Mouse (Mus musculus) small intestine, adult 2 months (tissue): ENCODE measurements around the gene Cypt15. TPM values are rescaled to one million over a fixed set of nuclear protein-coding genes. Genes with fewer than 3 reads are reported as not detected.
"Not testable (repeated sequence)": the region's sequence is repeated elsewhere in the genome, so short reads cannot be mapped to it uniquely, and the experiment has no call there.

Source experiments
- H3K27ac ChIP-seq: fragments of 200-500 bp; 2 replicates; pipeline ENCODE4 v1.5.1; 2012; ENCODE audit warnings: low read depth, low read length, control low read depth, inconsistent platforms; ENCODE audit not compliant: insufficient read depth
- H3K27me3 ChIP-seq: fragments of 200-500 bp; 2 replicates; pipeline ENCODE4 v1.6.1; 2012; ENCODE audit warnings: mild to moderate bottlenecking, moderate library complexity, low read length, inconsistent platforms; ENCODE audit not compliant: control insufficient read depth, insufficient read depth
- H3K36me3 ChIP-seq: fragments of 200-500 bp; 2 replicates; pipeline ENCODE4 v1.6.1; 2012; ENCODE audit warnings: mild to moderate bottlenecking, low read length, control low read depth, inconsistent platforms; ENCODE audit not compliant: control insufficient read depth, insufficient read depth
- H3K4me1 ChIP-seq: fragments of 200-500 bp; 2 replicates; pipeline ENCODE4 v1.6.1; 2012; ENCODE audit warnings: low read length, inconsistent platforms, mixed read lengths; ENCODE audit not compliant: control insufficient read depth, insufficient read depth, insufficient read length
- H3K4me3 ChIP-seq: fragments of 200-500 bp; 2 replicates; pipeline ENCODE4 v1.5.1; 2012; ENCODE audit warnings: low read depth, mild to moderate bottlenecking, control low read depth, inconsistent platforms, low read length, moderate library complexity
- CTCF ChIP-seq: fragments of 200-500 bp; IDR thresholded peaks from 2 replicates; pipeline ENCODE4 v1.5.1; 2012; ENCODE audit warnings: low read depth, mild to moderate bottlenecking, control low read depth, inconsistent platforms, low read length, moderate library complexity, mixed read lengths; ENCODE audit not compliant: insufficient replicate concordance, insufficient read length; ENCODE audit errors: extremely low read depth
- POLR2A ChIP-seq: fragments of 200-500 bp; IDR thresholded peaks from 2 replicates; pipeline ENCODE4 v1.6.1; 2012; ENCODE audit warnings: low read depth, mild to moderate bottlenecking, control low read depth, inconsistent platforms, low read length, moderate library complexity
- WGBS: fragments of 180-500 bp; shearing (Covaris S2); methylation state at CpG from one replicate; pipeline ENCODE4 v1.1.7; 2018; 5-methylcytosine and 5-hydroxymethylcytosine counted together
- polyA plus RNA-seq: library from polyadenylated mRNA; depleted of rRNA; stranded (reverse); fragments of >200 nt; gene quantifications from 2 replicates; pipeline ENCODE4 v1.2.3, GENCODE M21; 2012; rRNA removed

The Cypt15 gene
- polyA plus RNA-seq, result not detected in 2 replicates

- H3K4me3 ChIP-seq, H3K27me3 ChIP-seq, H3K27ac ChIP-seq, H3K4me1 ChIP-seq, H3K36me3 ChIP-seq: not testable (repeated sequence)
- WGBS, result 65% methylated on average over 1 of the region's 1 CpGs
Observed at GRCm38 (mm10) chrX:39345967-39346366, at the start of gene Cypt15. Gene Cypt15 (plus strand): TSS chrX:39346267.

GRCm38 (mm10) chrX:39370932-39371331 lies 24.9 kb downstream of the Cypt15 start:
- no peak overlapping the region for H3K4me3 ChIP-seq
- WGBS, result 79% methylated on average over 2 of the region's 2 CpGs
- TF ChIP-seq CTCF, result no peak
- H3K27ac ChIP-seq, result no peak overlapping the region
- H3K27me3 ChIP-seq, result no peaks in the 10 kb centered on the region
- no peaks in the 10 kb centered on the region for H3K36me3 ChIP-seq
- no peaks in the 10 kb centered on the region for H3K4me1 ChIP-seq

- TF ChIP-seq POLR2A (no peak), CTCF (no peak)
- Histone ChIP-seq H3K27me3 (no peaks in the 10 kb centered on the region), H3K36me3 (no peaks in the 10 kb centered on the region), H3K4me1 (no peaks in the 10 kb centered on the region), H3K27ac (no peak overlapping the region), H3K4me3 (no peak overlapping the region)
- WGBS, result 67% methylated on average over 2 of the region's 2 CpGs
Observed at GRCm38 (mm10) chrX:39378830-39379229, 32.8 kb downstream of the Cypt15 start.

- WGBS, result 63% methylated on average over 2 of the region's 2 CpGs
Observed at GRCm38 (mm10) chrX:39383806-39384205, 37.7 kb downstream of the Cypt15 start.

More at GRCm38 (mm10) chrX:39383806-39384205, 37.7 kb downstream of the Cypt15 start:
- Histone ChIP-seq H3K36me3 (no peaks in the 10 kb centered on the region), H3K27ac (no peak overlapping the region), H3K27me3 (no peaks in the 10 kb centered on the region), H3K4me1 (no peaks in the 10 kb centered on the region), H3K4me3 (no peak overlapping the region)
- TF ChIP-seq CTCF (no peak), POLR2A (no peak)
